Mouse (Mus musculus): ENCODE data around the gene Piwil1. TPM values are rescaled to one million over a fixed set of nuclear protein-coding genes. Genes with fewer than 3 reads are reported as not detected.
"Not testable (repeated sequence)": the region's sequence is repeated elsewhere in the genome, so short reads cannot be mapped to it uniquely, and the experiment has no call there.

The Piwil1 gene
- polyA plus RNA-seq, 1 experiment from 2014 or later: not detected

DNA sequence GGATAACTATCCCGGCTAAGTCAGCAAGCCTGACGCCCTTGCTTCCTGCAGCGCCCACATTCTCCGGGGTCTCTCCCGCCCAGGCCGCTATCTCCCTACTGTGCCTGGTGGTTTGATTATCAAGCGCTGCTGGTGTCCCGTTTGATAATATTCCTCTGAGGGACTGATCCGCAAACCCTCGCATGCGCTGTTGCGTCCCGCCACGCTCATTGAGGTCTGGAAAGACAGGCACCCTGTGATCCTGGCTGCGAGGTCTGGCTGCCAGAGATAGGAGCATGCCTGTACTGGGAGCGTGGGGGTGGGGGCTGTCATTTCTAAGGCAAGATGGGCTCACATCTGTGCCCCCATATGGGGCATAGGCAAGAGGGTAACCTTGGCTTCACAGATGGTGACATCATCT, 12.8 kb downstream of the Piwil1 start:
- H3K4me3 ChIP-seq (replicated peaks): no peak overlapping the region
- no peak overlapping the region for H3K9ac ChIP-seq
- 74% methylated on average over 16 of the region's 16 CpGs for WGBS
- no peak overlapping the region for H3K4me2 ChIP-seq
- no peaks in the 10 kb centered on the region for H3K4me1 ChIP-seq
- no peaks in the 10 kb centered on the region for H3K9me3 ChIP-seq
- H3K36me3 ChIP-seq: no peaks in the 10 kb centered on the region
- no peak overlapping the region for H3K27ac ChIP-seq
- no peak for ATAC-seq (ENCODE audit: insufficient read depth, low FRiP score, low read depth)
- no peaks in the 10 kb centered on the region for H3K27me3 ChIP-seq (replicated peaks)

DNA sequence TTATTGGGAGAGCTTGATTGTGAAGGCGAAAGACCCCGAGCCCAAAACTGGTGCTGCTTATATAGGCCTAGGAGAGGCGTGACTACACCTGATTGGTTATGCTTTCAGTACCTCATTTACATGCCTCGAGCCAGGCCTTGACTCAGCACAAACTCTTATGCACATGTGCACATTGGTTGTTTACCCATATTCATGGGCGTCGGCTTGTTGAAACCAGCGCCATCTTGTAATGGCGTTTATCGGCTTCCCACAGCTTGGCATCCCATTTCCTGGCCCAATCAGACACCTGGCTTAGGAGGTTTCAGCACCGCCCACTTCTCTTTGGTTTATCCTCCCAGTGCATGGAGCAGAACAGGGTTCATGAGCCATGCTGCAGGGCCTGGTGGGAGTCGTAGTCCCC, 18.1 kb downstream of the Piwil1 start:
- H3K36me3 ChIP-seq; H3K4me3 ChIP-seq (replicated peaks); H3K27me3 ChIP-seq (replicated peaks); H3K9ac ChIP-seq; H3K4me2 ChIP-seq; H3K27ac ChIP-seq; ATAC-seq (ENCODE audit: insufficient read depth, low FRiP score, low read depth); H3K9me3 ChIP-seq; H3K4me1 ChIP-seq: not testable (repeated sequence)
- WGBS: 88% methylated on average over 11 of the region's 11 CpGs

DNA sequence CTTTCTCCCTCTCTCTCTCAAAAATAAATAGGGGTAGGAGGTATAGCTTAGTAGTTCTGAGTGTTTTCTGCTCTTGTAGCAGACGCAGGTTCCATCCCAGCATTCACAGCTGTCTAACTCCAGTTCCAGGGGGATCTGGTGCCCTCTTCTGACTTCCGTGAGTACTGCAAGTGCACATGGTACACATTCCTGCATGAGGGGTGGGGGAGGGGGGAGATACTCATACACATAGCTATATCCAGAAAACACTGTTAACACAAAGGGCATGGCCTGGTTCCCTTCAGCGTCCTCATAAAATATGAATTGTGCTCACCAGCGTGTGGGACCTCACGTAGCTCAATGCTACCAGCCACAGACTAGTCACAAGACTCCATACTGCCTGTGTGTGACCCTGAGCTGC, 27.0 kb downstream of the Piwil1 start:
- Histone ChIP-seq H3K4me1 (no peaks in the 10 kb centered on the region), H3K9ac (no peak overlapping the region), H3K27me3 (replicated peaks) (no peaks in the 10 kb centered on the region), H3K4me2 (no peak overlapping the region), H3K36me3 (no peaks in the 10 kb centered on the region), H3K4me3 (replicated peaks) (no peak overlapping the region), H3K27ac (no peak overlapping the region), H3K9me3 (no peaks in the 10 kb centered on the region)
- ATAC-seq (ENCODE audit: insufficient read depth, low FRiP score, low read depth): no peak
- WGBS: 78% methylated on average over 5 of the region's 5 CpGs

DNA sequence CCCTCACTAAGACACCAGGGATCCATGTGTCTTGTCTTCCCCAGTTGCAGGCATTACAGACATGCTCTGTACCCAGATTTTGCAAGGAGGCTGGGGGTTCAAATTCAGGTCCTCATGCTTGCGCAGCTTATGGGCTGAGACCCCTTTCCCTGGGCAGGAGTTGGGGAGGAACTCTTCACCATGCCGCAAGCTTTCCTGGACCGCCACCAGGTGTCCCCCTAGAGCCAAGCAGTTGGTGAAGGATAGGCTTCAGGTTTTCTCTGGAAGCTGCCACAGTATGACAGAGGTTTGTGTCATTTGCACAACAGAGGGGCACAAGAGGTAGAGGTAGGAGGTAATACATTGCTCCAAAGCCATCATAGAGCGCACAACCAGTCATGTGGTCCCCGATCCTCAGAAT, 28.3 kb downstream of the Piwil1 start:
- no peak overlapping the region for H3K27ac ChIP-seq
- H3K27me3 ChIP-seq (replicated peaks): no peaks in the 10 kb centered on the region
- no peak overlapping the region for H3K4me3 ChIP-seq (replicated peaks)
- 47% methylated on average over 5 of the region's 5 CpGs for WGBS
- no peak for ATAC-seq (ENCODE audit: insufficient read depth, low FRiP score, low read depth)
- H3K4me1 ChIP-seq: no peaks in the 10 kb centered on the region
- H3K4me2 ChIP-seq: no peak overlapping the region
- H3K9ac ChIP-seq: no peak overlapping the region
- no peaks in the 10 kb centered on the region for H3K36me3 ChIP-seq
- no peaks in the 10 kb centered on the region for H3K9me3 ChIP-seq

DNA sequence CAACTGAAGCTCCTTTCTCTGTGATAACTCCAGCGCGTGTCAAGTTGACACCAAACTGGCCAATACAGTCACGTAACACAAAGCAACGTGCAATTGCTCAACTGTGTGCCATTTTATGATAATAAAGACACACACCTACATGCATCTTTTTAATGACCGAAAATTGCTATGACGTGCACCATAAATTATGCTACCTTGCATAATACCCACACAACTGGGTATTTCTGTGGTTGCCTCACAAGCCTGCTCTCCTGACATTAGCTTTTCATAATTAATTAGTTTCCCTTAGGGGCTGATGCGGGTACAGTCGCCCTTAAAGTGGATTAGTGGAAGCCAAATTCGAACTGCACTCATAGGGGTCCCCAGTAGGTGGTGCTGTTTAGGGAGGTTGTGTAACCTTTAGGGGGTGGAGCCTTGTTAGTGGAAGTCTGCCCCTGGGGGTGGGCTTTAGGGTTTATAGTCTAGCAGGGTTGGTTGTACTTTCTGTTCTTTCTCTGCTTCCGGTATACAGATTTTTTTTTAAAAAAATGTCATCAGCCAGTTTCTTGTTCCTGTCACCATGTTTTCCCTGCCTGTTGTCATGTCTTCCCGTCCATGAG, 30.2 kb downstream of the Piwil1 start:
- H3K27ac ChIP-seq: no peak overlapping the region
- H3K9ac ChIP-seq: no peak overlapping the region
- H3K27me3 ChIP-seq (replicated peaks): no peaks in the 10 kb centered on the region
- H3K4me1 ChIP-seq: no peaks in the 10 kb centered on the region
- no peaks in the 10 kb centered on the region for H3K9me3 ChIP-seq
- WGBS: 68% methylated on average over 11 of the region's 11 CpGs
- no peaks in the 10 kb centered on the region for H3K36me3 ChIP-seq
- H3K4me2 ChIP-seq: no peak overlapping the region
- no peak overlapping the region for H3K4me3 ChIP-seq (replicated peaks)
- no peak for ATAC-seq (ENCODE audit: insufficient read depth, low FRiP score, low read depth)

DNA sequence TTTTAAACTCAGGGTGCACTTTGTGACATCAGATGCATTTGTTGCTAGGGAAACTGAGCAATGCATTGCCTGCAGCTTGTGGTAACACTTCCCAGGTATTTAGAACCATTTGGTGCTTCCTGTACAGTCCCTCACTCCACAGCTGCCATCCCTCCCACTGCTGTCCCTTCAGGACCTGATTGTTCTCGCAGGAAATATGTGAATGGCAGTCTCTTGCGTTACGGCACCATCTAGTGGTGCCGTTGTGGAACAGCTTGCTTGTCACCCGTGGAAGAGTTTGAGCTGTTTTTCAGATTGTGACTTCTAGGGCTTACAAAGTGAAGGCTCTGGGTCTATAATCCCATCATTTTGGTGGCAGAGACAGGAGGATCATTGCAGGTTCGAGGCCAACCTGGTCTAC, 31.6 kb downstream of the Piwil1 start:
- no peak overlapping the region for H3K4me2 ChIP-seq
- no peaks in the 10 kb centered on the region for H3K27me3 ChIP-seq (replicated peaks)
- H3K36me3 ChIP-seq: no peaks in the 10 kb centered on the region
- ATAC-seq (ENCODE audit: insufficient read depth, low FRiP score, low read depth): no peak
- WGBS: 2% methylated on average over 6 of the region's 6 CpGs
- H3K9ac ChIP-seq: no peak overlapping the region
- no peak overlapping the region for H3K4me3 ChIP-seq (replicated peaks)
- H3K9me3 ChIP-seq: no peaks in the 10 kb centered on the region
- no peak overlapping the region for H3K27ac ChIP-seq
- no peaks in the 10 kb centered on the region for H3K4me1 ChIP-seq

DNA sequence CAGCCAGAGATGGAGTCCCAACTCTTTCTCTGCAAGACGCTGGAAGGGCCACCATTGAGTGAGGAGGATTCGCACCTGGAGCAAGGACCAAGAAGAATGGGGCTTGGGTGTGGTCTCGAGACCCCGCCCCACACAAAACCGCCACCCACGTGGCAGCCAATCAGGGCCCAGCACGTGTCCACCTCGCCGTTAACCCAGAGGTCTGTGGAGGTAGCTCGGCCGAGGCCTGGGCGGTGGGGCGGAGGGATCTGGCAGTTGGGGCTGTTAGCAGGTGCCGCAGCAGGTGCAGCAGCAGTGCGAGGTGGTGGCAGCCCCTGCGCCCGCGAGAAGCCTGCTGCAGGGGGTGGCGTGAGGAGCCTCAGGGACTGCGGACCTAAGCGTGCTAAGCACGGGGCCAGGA, 33.6 kb downstream of the Piwil1 start:
- H3K4me2 ChIP-seq: no peak overlapping the region
- H3K36me3 ChIP-seq: no peaks in the 10 kb centered on the region
- H3K9ac ChIP-seq: no peak overlapping the region
- H3K27me3 ChIP-seq (replicated peaks): no peaks in the 10 kb centered on the region
- H3K27ac ChIP-seq: no peak overlapping the region
- no peaks in the 10 kb centered on the region for H3K9me3 ChIP-seq
- no peak overlapping the region for H3K4me3 ChIP-seq (replicated peaks)
- no peaks in the 10 kb centered on the region for H3K4me1 ChIP-seq
- 72% methylated on average over 22 of the region's 22 CpGs for whole genome bisulfite sequencing
- no peak for ATAC-seq (ENCODE audit: insufficient read depth, low FRiP score, low read depth)

DNA sequence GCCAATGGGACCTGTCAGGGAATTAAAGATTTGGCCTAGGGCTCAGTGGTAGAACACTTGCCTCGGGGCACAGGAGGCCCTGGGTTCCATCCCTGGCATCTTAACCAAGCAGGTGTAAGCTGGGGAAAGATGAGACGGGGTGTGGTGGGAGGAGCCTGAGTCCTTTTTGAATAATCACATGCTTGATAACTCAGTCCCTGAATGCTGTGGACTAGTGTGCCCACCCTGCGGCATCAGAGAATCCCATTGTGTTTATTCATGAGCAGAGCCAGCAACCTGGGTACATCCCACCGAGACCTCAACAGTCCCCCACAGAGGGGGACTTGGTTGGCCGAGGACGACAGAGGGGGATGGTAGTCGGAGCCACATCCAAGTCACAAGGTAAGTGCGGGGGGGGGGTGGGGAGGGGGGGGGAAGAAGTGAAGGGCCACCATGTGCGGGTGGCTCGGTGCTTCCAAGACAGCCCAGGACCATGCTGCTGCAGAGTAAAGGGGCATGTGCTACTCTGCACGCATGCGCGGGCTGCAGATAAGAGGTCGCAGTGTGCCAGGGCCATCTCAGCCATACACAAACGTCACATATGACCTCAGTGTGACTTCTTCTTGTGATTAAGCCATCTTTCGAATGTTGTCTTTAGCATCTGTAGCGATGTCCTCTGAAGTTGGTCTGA, 37.0 kb downstream of the Piwil1 start:
- Histone ChIP-seq H3K9me3 (no peaks in the 10 kb centered on the region), H3K9ac (no peak overlapping the region), H3K27ac (no peak overlapping the region), H3K4me2 (no peak overlapping the region), H3K36me3 (no peaks in the 10 kb centered on the region), H3K27me3 (replicated peaks) (no peaks in the 10 kb centered on the region), H3K4me1 (no peaks in the 10 kb centered on the region), H3K4me3 (replicated peaks) (no peak overlapping the region)
- WGBS: 41% methylated on average over 16 of the region's 17 CpGs
- ATAC-seq (ENCODE audit: insufficient read depth, low FRiP score, low read depth): no peak

DNA sequence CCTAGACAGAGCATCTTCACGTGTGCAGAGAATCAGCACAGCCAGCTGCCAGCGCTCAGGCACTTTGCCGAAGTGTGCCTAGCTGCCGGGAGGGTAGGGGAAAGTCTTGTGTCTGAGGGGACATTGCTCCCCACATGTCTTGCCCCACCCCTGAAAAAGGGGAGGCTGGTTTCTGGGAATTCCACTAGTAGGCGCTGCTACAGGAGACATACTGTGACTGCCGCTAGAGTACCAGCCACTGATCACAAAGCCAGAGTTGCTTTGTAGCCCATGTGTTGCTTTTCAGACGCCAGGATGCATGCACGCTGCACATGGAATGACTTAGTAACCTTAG, 37.5 kb downstream of the Piwil1 start:
- ATAC-seq (ENCODE audit: insufficient read depth, low FRiP score, low read depth): no peak
- Histone ChIP-seq H3K4me3 (replicated peaks) (no peak overlapping the region), H3K9ac (no peak overlapping the region), H3K9me3 (no peaks in the 10 kb centered on the region), H3K27me3 (replicated peaks) (no peaks in the 10 kb centered on the region), H3K36me3 (no peaks in the 10 kb centered on the region), H3K27ac (no peak overlapping the region), H3K4me2 (no peak overlapping the region), H3K4me1 (no peaks in the 10 kb centered on the region)
- WGBS: 32% methylated on average over 8 of the region's 8 CpGs

DNA sequence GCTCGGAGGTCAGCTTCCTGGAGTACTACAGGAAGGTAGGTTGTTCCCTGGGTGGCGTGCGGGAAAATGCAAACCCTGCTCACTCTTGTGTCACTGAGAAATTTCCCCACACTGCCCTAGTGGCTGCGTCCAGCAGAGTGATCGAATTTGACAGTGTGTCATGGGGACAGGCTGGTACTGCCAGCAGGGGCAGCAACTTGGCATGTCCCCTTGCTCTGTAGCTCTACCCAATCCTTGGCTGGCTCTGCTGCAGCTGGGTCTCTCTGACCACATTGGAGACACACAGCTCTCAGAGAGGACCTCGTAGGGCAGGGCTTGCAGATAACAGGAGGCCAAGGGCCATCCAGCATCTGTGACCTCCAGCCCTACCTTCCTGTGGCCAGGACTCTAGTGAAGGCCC, 42.0 kb downstream of the Piwil1 start:
- H3K4me1 ChIP-seq: no peaks in the 10 kb centered on the region
- no peaks in the 10 kb centered on the region for H3K27me3 ChIP-seq (replicated peaks)
- H3K9me3 ChIP-seq: no peaks in the 10 kb centered on the region
- no peak overlapping the region for H3K9ac ChIP-seq
- H3K4me2 ChIP-seq: no peak overlapping the region
- no peak overlapping the region for H3K4me3 ChIP-seq (replicated peaks)
- no peaks in the 10 kb centered on the region for H3K36me3 ChIP-seq
- no peak for ATAC-seq (ENCODE audit: insufficient read depth, low FRiP score, low read depth)
- H3K27ac ChIP-seq: no peak overlapping the region
- 83% methylated on average over 6 of the region's 6 CpGs for WGBS

DNA sequence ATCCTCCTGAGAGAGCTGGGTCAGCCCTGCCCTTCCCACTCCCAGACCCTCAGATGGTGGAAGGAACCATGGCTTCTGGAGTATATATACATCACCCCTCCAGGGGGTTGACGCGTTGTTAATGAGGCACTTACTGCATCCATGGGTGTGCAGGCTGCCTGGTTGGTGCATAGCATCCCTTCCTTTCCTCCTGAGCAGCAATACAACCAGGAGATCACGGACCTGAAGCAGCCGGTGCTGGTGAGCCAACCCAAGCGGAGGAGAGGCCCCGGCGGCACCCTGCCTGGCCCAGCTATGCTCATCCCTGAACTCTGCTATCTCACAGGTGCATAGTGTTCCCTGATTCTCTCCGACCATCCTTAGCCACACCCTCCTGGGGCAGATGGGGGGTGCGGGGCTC, 42.9 kb downstream of the Piwil1 start:
- Histone ChIP-seq H3K9me3 (no peaks in the 10 kb centered on the region), H3K4me3 (replicated peaks) (no peak overlapping the region), H3K4me1 (no peaks in the 10 kb centered on the region), H3K36me3 (no peaks in the 10 kb centered on the region), H3K9ac (no peak overlapping the region), H3K27ac (no peak overlapping the region), H3K27me3 (replicated peaks) (no peaks in the 10 kb centered on the region), H3K4me2 (no peak overlapping the region)
- WGBS: 68% methylated on average over 9 of the region's 9 CpGs
- no peak for ATAC-seq (ENCODE audit: insufficient read depth, low FRiP score, low read depth)

DNA sequence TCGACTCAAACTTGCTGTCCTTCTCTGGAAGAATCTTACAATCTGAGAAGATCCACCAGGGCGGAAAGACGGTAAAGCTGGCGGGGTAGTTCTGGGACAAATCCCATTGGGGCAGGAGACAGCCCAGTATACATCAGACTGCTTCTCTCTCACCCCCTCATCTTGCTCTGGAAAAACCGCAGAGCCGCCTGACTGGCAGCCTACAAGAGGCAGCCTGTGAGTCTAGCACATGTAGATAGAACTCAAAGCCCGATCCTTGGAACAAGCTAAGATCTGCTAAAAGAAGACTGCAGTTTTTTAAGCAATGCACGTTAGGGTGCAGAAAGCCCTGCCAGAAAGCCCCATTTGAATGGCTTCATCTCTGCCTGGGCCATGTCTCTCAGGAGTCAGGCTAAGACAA, 43.9 kb downstream of the Piwil1 start:
- H3K27ac ChIP-seq: no peak overlapping the region
- WGBS: 79% methylated on average over 8 of the region's 8 CpGs
- no peaks in the 10 kb centered on the region for H3K27me3 ChIP-seq (replicated peaks)
- no peaks in the 10 kb centered on the region for H3K9me3 ChIP-seq
- H3K9ac ChIP-seq: no peak overlapping the region
- ATAC-seq (ENCODE audit: insufficient read depth, low FRiP score, low read depth): no peak
- H3K4me2 ChIP-seq: no peak overlapping the region
- no peak overlapping the region for H3K4me3 ChIP-seq (replicated peaks)
- no peaks in the 10 kb centered on the region for H3K36me3 ChIP-seq
- no peaks in the 10 kb centered on the region for H3K4me1 ChIP-seq

DNA sequence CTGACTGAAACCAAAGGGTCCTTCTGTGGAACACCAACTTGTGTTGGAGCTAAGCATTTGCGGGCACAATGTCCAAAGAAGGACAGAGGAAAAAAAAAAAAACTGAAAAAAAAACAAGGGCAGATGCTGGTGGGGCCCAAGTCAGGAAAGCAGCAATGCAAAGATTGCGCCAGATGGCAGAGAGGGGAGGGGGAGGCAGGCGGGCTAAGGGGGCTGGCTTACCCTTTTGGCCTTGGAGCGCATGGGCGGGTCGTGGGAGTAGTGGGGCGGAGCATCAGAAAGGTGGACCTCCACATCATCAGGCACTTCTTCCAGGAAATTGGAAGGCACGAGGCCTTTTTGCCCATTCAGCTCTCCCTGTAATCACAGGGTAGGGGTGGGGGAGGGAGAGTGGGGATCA, 58.8 kb downstream of the Piwil1 start:
- ATAC-seq (ENCODE audit: insufficient read depth, low FRiP score, low read depth): no peak
- no peak overlapping the region for H3K27ac ChIP-seq
- H3K9ac ChIP-seq: no peak overlapping the region
- no peaks in the 10 kb centered on the region for H3K9me3 ChIP-seq
- no peak overlapping the region for H3K4me3 ChIP-seq (replicated peaks)
- no peak overlapping the region for H3K4me2 ChIP-seq
- H3K36me3 ChIP-seq: no peaks in the 10 kb centered on the region
- WGBS: 36% methylated on average over 8 of the region's 8 CpGs
- H3K4me1 ChIP-seq: no peaks in the 10 kb centered on the region
- H3K27me3 ChIP-seq (replicated peaks): no peaks in the 10 kb centered on the region
